ENCODE assay signal across 18 mouse cellular contexts in genomic region chr15:63020826-63021225, GRCm38 (mm10).
DNase-seq lines count a peak whose midpoint lies in the region; ATAC-seq lines count a peak whose summit lies in the region.
"Had no signal": no experiment of that assay in that cellular context is flagged by ENCODE, and none has a peak within 500 bp of the region (broad histone marks: within the 10 kb centered on the region; RNA-seq: fewer than 3 reads in every experiment).

No protein-coding gene starts in this region.

- H3K27me3 ChIP-seq in midbrain, embryonic 10.5 days (ENCODE audit: low read depth, poor library complexity, severe bottlenecking): no peaks in the 10 kb centered on the region
- H3K27me3 ChIP-seq: embryonic facial prominence, embryonic 12.5 days; liver, embryonic 12.5 days had no signal

- H3K36me3 ChIP-seq in midbrain, embryonic 10.5 days: no peaks in the 10 kb centered on the region
- H3K36me3 ChIP-seq: embryonic facial prominence, embryonic 12.5 days; liver, embryonic 12.5 days had no signal

- H3K4me1 ChIP-seq in midbrain, embryonic 10.5 days: no peaks in the 10 kb centered on the region
- H3K4me1 ChIP-seq: embryonic facial prominence, embryonic 12.5 days; liver, embryonic 12.5 days had no signal

- no peak overlapping the region for H3K4me3 ChIP-seq in midbrain, embryonic 10.5 days
- H3K4me3 ChIP-seq: embryonic facial prominence, embryonic 12.5 days; gastrocnemius, adult 2 months; heart, adult 2 months; liver, embryonic 12.5 days had no signal

- ATAC-seq in megakaryocyte, adult 5-6 weeks (ENCODE audit: poor library complexity, severe bottlenecking): no peak
- ATAC-seq: intestine, postnatal 0 days; liver, embryonic 12.5 days had no signal

- 91% methylated on average over 2 of the region's 2 CpGs for WGBS in midbrain, embryonic 10.5 days

- no peaks in the 10 kb centered on the region for H3K9me3 ChIP-seq in midbrain, embryonic 10.5 days (replicated peaks)
- H3K9me3 ChIP-seq: embryonic facial prominence, embryonic 12.5 days; liver, embryonic 12.5 days had no signal

- H3K27ac ChIP-seq in midbrain, embryonic 10.5 days (replicated peaks): no peak overlapping the region
- H3K27ac ChIP-seq: embryonic facial prominence, embryonic 12.5 days; gastrocnemius, adult 2 months; heart, adult 2 months; hindbrain, embryonic 14.5 days; liver, embryonic 12.5 days had no signal

- peak; percentile 63 to 78 for DNase-seq in cerebellum, postnatal 14 days
- no peak for DNase-seq in cerebellum, adult 18-20 months
- peak; percentile 18 for DNase-seq in kidney, postnatal 4 days
- no peak for DNase-seq in kidney, adult 18-20 months
- DNase-seq in MN1 (ENCODE audit: low spot score): peak; percentile 70
- peak; percentile 8 for DNase-seq in layer of hippocampus, adult 9-10 months (ENCODE audit: low spot score)
- DNase-seq in midbrain, embryonic 10.5 days (ENCODE audit: low spot score): no peak
- DNase-seq: cerebellum, adult 9-11 months; gastrocnemius, adult 2 months; heart, adult 2 months; kidney, postnatal 25 days; lung, postnatal 10 days; thymus, adult 2 months had no signal

Comparison
In these comparisons a context has a peak if more than half of its experiments do, and no peak if none do; other contexts are left out.
1. DNase-seq: peak in cerebellum, postnatal 14 days (2 of 2), kidney, postnatal 4 days (2 of 2), MN1 (single experiment) and layer of hippocampus, adult 9-10 months (single experiment); none in cerebellum, adult 18-20 months (0 of 2), kidney, adult 18-20 months (single experiment) and midbrain, embryonic 10.5 days (single experiment).